Mouse (Mus musculus) bone marrow macrophage, adult 2 months (primary cell): ENCODE data around the gene 4933407L21Rik.

Experiments used
- CTCF ChIP-seq: IDR thresholded peaks from 2 replicates; pipeline ENCODE4 v1.5.1; 2012; ENCODE audit warnings: low read depth, mild to moderate bottlenecking, low read length, moderate library complexity
- POLR2A ChIP-seq: IDR thresholded peaks from 2 replicates; pipeline ENCODE4 v1.6.1; 2012; ENCODE audit warnings: mild to moderate bottlenecking, low read depth, low read length, borderline replicate concordance

DNA sequence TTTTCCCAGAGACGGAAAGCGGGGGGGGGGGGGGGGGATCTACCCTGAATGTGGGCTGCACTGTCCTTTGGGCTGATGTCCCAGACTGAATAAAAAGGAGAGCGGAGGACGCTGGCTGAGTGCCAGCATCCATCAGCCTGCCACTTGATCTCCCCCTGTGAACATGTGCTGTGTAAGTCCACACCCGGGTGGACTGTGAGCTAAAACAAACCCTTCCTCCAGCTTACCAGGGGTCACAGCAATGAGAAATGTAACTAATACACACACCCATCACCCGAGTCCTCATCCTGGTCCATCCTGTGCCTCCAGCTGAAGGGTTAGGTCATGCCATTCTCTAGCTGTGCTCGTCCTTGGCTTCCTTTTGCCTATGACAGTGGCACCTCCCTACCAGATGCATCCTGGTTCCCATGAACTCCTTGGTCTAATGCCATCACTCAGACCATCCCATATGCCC lies 26.1 kb upstream of the 4933407L21Rik start:
- TF ChIP-seq CTCF (no peak), POLR2A (no peak)
